Mouse (Mus musculus): Measurements from ENCODE around the gene Ankrd49.

Ankrd49 gene

GRCm38 (mm10) chr9:14740151-14740924, 44.3 kb downstream of the Ankrd49 start, which contains the start of gene Piwil4:
TSS of gene Piwil4 (minus strand) at chr9:14740733.
- DNase-seq (ENCODE audit: low read depth, low spot score) = no peak

GRCm38 (mm10) chr9:14739498-14740150, 45.0 kb downstream of the Ankrd49 start:
- DNase-seq (ENCODE audit: low read depth, low spot score) = no peak

DNA sequence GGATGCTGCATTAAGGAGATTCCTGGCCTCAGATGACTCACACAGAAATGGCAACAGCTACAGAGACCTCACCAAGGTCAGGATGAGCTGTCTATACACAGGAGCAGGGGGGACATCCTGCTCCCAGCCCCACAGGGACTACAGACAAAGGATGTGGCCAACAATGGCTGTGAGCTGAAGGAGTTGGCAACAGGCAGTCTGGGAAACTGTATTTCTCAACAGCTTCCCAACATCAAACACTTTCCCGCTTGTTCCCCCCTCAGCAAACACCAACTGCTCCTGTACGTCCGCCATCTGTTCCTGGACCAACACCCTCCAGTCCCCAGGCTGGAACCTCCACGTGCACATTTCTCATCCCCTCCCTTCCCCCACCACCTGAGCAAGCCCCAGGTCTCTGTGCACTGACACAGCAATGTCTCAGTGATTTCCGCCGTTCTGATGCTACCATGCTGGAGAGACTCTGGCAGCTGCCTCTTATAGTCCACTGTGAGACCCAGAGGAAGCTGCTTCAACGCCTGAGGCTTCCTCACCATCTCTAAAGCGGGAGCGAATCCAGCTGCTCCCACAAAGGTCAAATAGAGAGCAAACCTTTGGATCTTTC, 53.6 kb downstream of the Ankrd49 start:
- peak; percentile 37 for DNase-seq (ENCODE audit: low read depth, low spot score)

All from ES-CJ7 (cell line).